Mouse (Mus musculus) MEL (cell line): ENCODE results near the gene Rep15. TPM values are rescaled to one million over a fixed set of nuclear protein-coding genes. Genes with fewer than 3 reads are reported as not detected.

Experiments used
- DNase-seq: peaks from one replicate; pipeline ENCODE4 v3.0.0; 2011; ENCODE audit warnings: low read depth, low spot score
- H3K27ac ChIP-seq: 2 replicates; pipeline ENCODE4 v1.5.1; 2012; ENCODE audit warnings: low read depth, mild to moderate bottlenecking, control low read depth, low read length, moderate library complexity; ENCODE audit not compliant: control insufficient read depth
- H3K27me3 ChIP-seq, 2 experiments: fragments of 150-350 bp in 1 of 2; sonication (generic) in 1 of 2; 2 replicates each; pipeline ENCODE4 v1.6.1; 2012; ENCODE audit warnings: low read length in 2 of 2, mild to moderate bottlenecking in 2 of 2, improper control_type of control experiment in 1 of 2, moderate library complexity in 1 of 2; ENCODE audit not compliant: insufficient read depth in 2 of 2, control insufficient read depth in 1 of 2
- H3K36me3 ChIP-seq, 2 experiments: 2 replicates each; pipeline ENCODE4 v1.6.1; 2012 to 2014; ENCODE audit warnings: low read length in 2 of 2, improper control_type of control experiment in 1 of 2, inconsistent platforms in 1 of 2, mild to moderate bottlenecking in 1 of 2; ENCODE audit not compliant: insufficient read depth in 2 of 2, control insufficient read depth in 1 of 2
- H3K4me1 ChIP-seq, 2 experiments: fragments of 150-350 bp in 1 of 2; sonication (generic) in 1 of 2; 2 replicates each; pipeline ENCODE4 v1.6.1; 2012; ENCODE audit warnings: low read length in 2 of 2, improper control_type of control experiment in 1 of 2, mild to moderate bottlenecking in 1 of 2; ENCODE audit not compliant: insufficient read depth in 2 of 2, control insufficient read depth in 1 of 2
- H3K4me3 ChIP-seq, 2 experiments: fragments of 150-350 bp in 1 of 2; sonication (generic) in 1 of 2; 2 replicates each; pipeline ENCODE4 v1.5.1; 2012; ENCODE audit warnings: low read depth in 2 of 2, low read length in 2 of 2, mild to moderate bottlenecking in 2 of 2, moderate library complexity in 2 of 2, control low read depth in 1 of 2, improper control_type of control experiment in 1 of 2; ENCODE audit not compliant: control insufficient read depth in 1 of 2, insufficient read depth in 1 of 2
- H3K79me2 ChIP-seq: 2 replicates; pipeline ENCODE4 v1.6.1; 2012; ENCODE audit warnings: mild to moderate bottlenecking, low read length, moderate library complexity; ENCODE audit not compliant: control insufficient read depth, poor library complexity, insufficient read depth
- H3K9ac ChIP-seq: 2 replicates; pipeline ENCODE4 v1.6.1; 2012; ENCODE audit warnings: low read depth, mild to moderate bottlenecking, control low read depth, low read length, moderate library complexity; ENCODE audit not compliant: control insufficient read depth, poor library complexity, severe bottlenecking
- H3K9me3 ChIP-seq: fragments of 150-350 bp; sonication (generic); replicated peaks from 2 replicates; pipeline ENCODE4 v1.6.1; 2012; ENCODE audit warnings: mild to moderate bottlenecking, low read length, improper control_type of control experiment, moderate library complexity; ENCODE audit not compliant: insufficient read depth
- ELF1 ChIP-seq: IDR thresholded peaks from 2 replicates; pipeline ENCODE4 v1.6.1; 2014; ENCODE audit warnings: low read depth, mild to moderate bottlenecking, inconsistent platforms, low read length, improper control_type of control experiment, moderate library complexity
- JUND ChIP-seq: IDR thresholded peaks from 2 replicates; pipeline ENCODE4 v1.6.1; 2011; ENCODE audit warnings: low read depth, mild to moderate bottlenecking, improper control_type of control experiment, low read length
- MEF2A ChIP-seq: IDR thresholded peaks from 2 replicates; pipeline ENCODE4 v1.6.1; 2014; ENCODE audit warnings: low read depth, mild to moderate bottlenecking, inconsistent platforms, low read length, improper control_type of control experiment; ENCODE audit not compliant: poor library complexity, insufficient replicate concordance, severe bottlenecking; ENCODE audit errors: extremely low read depth
- MXI1 ChIP-seq: IDR thresholded peaks from 2 replicates; pipeline ENCODE4 v1.6.1; 2011; ENCODE audit warnings: mild to moderate bottlenecking, low read depth, low read length, improper control_type of control experiment
- NELFE ChIP-seq: IDR thresholded peaks from 2 replicates; pipeline ENCODE4 v1.6.1; 2011; ENCODE audit warnings: low read depth, low read length, improper control_type of control experiment
- POLR2AphosphoS5 ChIP-seq: IDR thresholded peaks from 2 replicates; pipeline ENCODE4 v1.6.1; 2012; ENCODE audit warnings: low read depth, borderline replicate concordance, mild to moderate bottlenecking, inconsistent platforms, low read length, moderate library complexity, mixed read lengths
- SMC3 ChIP-seq: IDR thresholded peaks from 2 replicates; pipeline ENCODE4 v1.6.1; 2011; ENCODE audit warnings: low read depth, low read length, improper control_type of control experiment
- TAL1 ChIP-seq: IDR thresholded peaks from 2 replicates; pipeline ENCODE4 v1.6.1; 2012; ENCODE audit warnings: mild to moderate bottlenecking, inconsistent platforms, low read length, moderate library complexity, mixed read lengths
- ZC3H11A ChIP-seq: IDR thresholded peaks from 2 replicates; pipeline ENCODE4 v1.6.1; 2012; ENCODE audit warnings: low read depth, mild to moderate bottlenecking, inconsistent platforms, low read length, improper control_type of control experiment
- ZKSCAN1 ChIP-seq: IDR thresholded peaks from 2 replicates; pipeline ENCODE4 v1.6.1; 2012; ENCODE audit warnings: low read depth, mild to moderate bottlenecking, inconsistent platforms, low read length, improper control_type of control experiment, moderate library complexity
- polyA plus RNA-seq, 2 experiments: library from polyadenylated mRNA; stranded (reverse) in 1 of 2; unstranded in 1 of 2; fragments of >175 nt in 1 of 2; fragments of >200 nt in 1 of 2; gene quantifications; 2 replicates each; pipeline versions ENCODE4 v1.2.1 to v1.2.4; 2012; ENCODE audit warnings: low replicate concordance in 2 of 2, low read depth in 1 of 2; ENCODE audit not compliant: insufficient read length in 2 of 2, insufficient read depth in 1 of 2, missing spikeins in 1 of 2
- total RNA-seq: library from RNA; depleted of rRNA; stranded (reverse); fragments of 300-350 nt; gene quantifications from 2 replicates; pipeline ENCODE4 v1.2.3, GENCODE M21; 2012; rRNA removed

Rep15 gene
- total and polyA plus RNA-seq, 3 experiments: 0.31 to 0.43 TPM; not detected in 1

GRCm38 (mm10) chr6:147076878-147077277, 44.5 kb downstream of the Rep15 start:
- no peak for TF ChIP-seq ZKSCAN1
- no peak for DNase-seq
- Histone ChIP-seq H3K27me3 (no peaks in the 10 kb centered on the region), H3K4me1 (peaks cover 0 to 4% of the 10 kb centered on the region in 2 experiments; a peak in 2 of 4 replicates), H3K27ac (no peak overlapping the region), H3K4me3 (no peak overlapping the region), H3K9ac (no peak overlapping the region), H3K9me3 (no peaks in the 10 kb centered on the region), H3K36me3 (peaks cover 0 to 2% of the 10 kb centered on the region in 2 experiments; a peak in 2 of 4 replicates), H3K79me2 (no peaks in the 10 kb centered on the region)

GRCm38 (mm10) chr6:147079919-147080318, 47.5 kb downstream of the Rep15 start:
- no peak for DNase-seq
- peaks cover 0 to 2% of the 10 kb centered on the region in 2 experiments; a peak in 2 of 4 replicates for H3K36me3 ChIP-seq
- peaks cover 0 to 2% of the 10 kb centered on the region in 2 experiments; a peak in 1 of 4 replicates for H3K4me1 ChIP-seq
- H3K27ac ChIP-seq: no peak overlapping the region
- H3K79me2 ChIP-seq: no peaks in the 10 kb centered on the region
- H3K4me3 ChIP-seq: no peak overlapping the region
- no peak overlapping the region for H3K9ac ChIP-seq
- no peaks in the 10 kb centered on the region for H3K9me3 ChIP-seq
- no peaks in the 10 kb centered on the region for H3K27me3 ChIP-seq
- TF ChIP-seq TAL1 (no peak), JUND (no peak), ELF1 (no peak), POLR2AphosphoS5 (no peak), MEF2A (no peak), NELFE (no peak), MXI1 (no peak), SMC3 (no peak), ZC3H11A (no peak)
- TF ChIP-seq, all 39 proteins: peak for 0

Other genes with a start within 250 kb of the Rep15 start
- 16.8 and 20.2 TPM in 2 replicates for gene Arntl2, start 236.5 kb upstream of the Rep15 start, total RNA-seq
- gene Arntl2, start 236.5 kb upstream of the Rep15 start, polyA plus RNA-seq: 10 to 100 TPM in 1 of 2 experiments, not detected in 1; 20.6 TPM
- not detected in 2 replicates for gene Smco2, start 182.5 kb upstream of the Rep15 start, total RNA-seq
- not detected for gene Smco2, start 182.5 kb upstream of the Rep15 start, polyA plus RNA-seq
- gene Ppfibp1, start 144.1 kb upstream of the Rep15 start, total RNA-seq: 12.2 and 13.8 TPM in 2 replicates
- gene Ppfibp1, start 144.1 kb upstream of the Rep15 start, polyA plus RNA-seq: 10 to 100 TPM in 1 of 2 experiments, not detected in 1; 14.6 TPM
- not detected in 2 replicates for gene 1700034J05Rik, start 78.2 kb upstream of the Rep15 start, total RNA-seq
- gene 1700034J05Rik, start 78.2 kb upstream of the Rep15 start, polyA plus RNA-seq: not detected
- 97.0 and 99.0 TPM in 2 replicates for gene Mrps35, start 10.2 kb downstream of the Rep15 start, total RNA-seq
- gene Mrps35, start 10.2 kb downstream of the Rep15 start, polyA plus RNA-seq: 100 to 1,000 TPM in 1 of 2 experiments, not detected in 1; 148 TPM
- gene Mansc4, start 54.4 kb downstream of the Rep15 start, total RNA-seq: not detected in 2 replicates
- under 1 TPM in 1 of 2 experiments, not detected in 1; 0.21 TPM for gene Mansc4, start 54.4 kb downstream of the Rep15 start, polyA plus RNA-seq
- 7.3 and 10.9 TPM in 2 replicates for gene Klhl42, start 58.8 kb downstream of the Rep15 start, total RNA-seq
- 1 to 10 TPM in 1 of 2 experiments, not detected in 1; 8.2 TPM for gene Klhl42, start 58.8 kb downstream of the Rep15 start, polyA plus RNA-seq
- not detected in 2 replicates for gene Pthlh, start 231.6 kb downstream of the Rep15 start, total RNA-seq
- not detected for gene Pthlh, start 231.6 kb downstream of the Rep15 start, polyA plus RNA-seq